Mouse (Mus musculus) stomach, postnatal 0 days (tissue): ENCODE results near the gene Vmn2r84. TPM values are rescaled to one million over a fixed set of nuclear protein-coding genes. Genes with fewer than 3 reads are reported as not detected.

Experiments
- ATAC-seq: fragments of 200-750 bp; cut with Nextera tagmentation; 2 replicates; pipeline ENCODE4 v1.8.0; 2017; ENCODE audit not compliant: low FRiP score, low TSS enrichment
- DNase-seq: peaks from one replicate; pipeline ENCODE4 v3.0.0-alpha.2; 2016; ENCODE audit warnings: low spot score
- H3K27ac ChIP-seq: fragments of 300-500 bp; sonication (generic); replicated peaks from 2 replicates; pipeline ENCODE4 v1.5.1; 2014; ENCODE audit warnings: mild to moderate bottlenecking, control low read depth
- H3K27me3 ChIP-seq: fragments of 300-500 bp; sonication (generic); 2 replicates; pipeline ENCODE4 v1.6.1; 2014; ENCODE audit warnings: low read length; ENCODE audit not compliant: control insufficient read depth, insufficient read depth
- H3K36me3 ChIP-seq: fragments of 300-500 bp; sonication (generic); 2 replicates; pipeline ENCODE4 v1.6.1; 2014; ENCODE audit warnings: low read length, mixed read lengths; ENCODE audit not compliant: control insufficient read depth, insufficient read depth
- H3K4me1 ChIP-seq: fragments of 300-500 bp; sonication (generic); replicated peaks from 2 replicates; pipeline ENCODE4 v1.6.1; 2014; ENCODE audit warnings: antibody characterized with exemption; ENCODE audit not compliant: control insufficient read depth, insufficient read depth
- H3K4me2 ChIP-seq: fragments of 300-500 bp; sonication (generic); replicated peaks from 2 replicates; pipeline ENCODE4 v1.6.1; 2014; ENCODE audit warnings: low read depth, mild to moderate bottlenecking, control low read depth, moderate library complexity
- H3K4me3 ChIP-seq: fragments of 300-500 bp; sonication (generic); 2 replicates; pipeline ENCODE4 v1.5.1; 2014; ENCODE audit warnings: low read depth, low read length, control low read depth
- H3K9ac ChIP-seq: fragments of 300-500 bp; sonication (generic); 2 replicates; pipeline ENCODE4 v1.6.1; 2014; ENCODE audit warnings: mild to moderate bottlenecking, low read length, control low read depth, mixed read lengths
- H3K9me3 ChIP-seq: fragments of 300-500 bp; sonication (generic); 2 replicates; pipeline ENCODE4 v1.6.1; 2016; ENCODE audit warnings: low read length; ENCODE audit not compliant: control insufficient read depth
- CTCF ChIP-seq: IDR thresholded peaks from 2 replicates; pipeline ENCODE4 v1.5.1; 2016; ENCODE audit warnings: antibody characterized with exemption, low read depth, mild to moderate bottlenecking, moderate library complexity
- EP300 ChIP-seq: optimal IDR thresholded peaks from 2 replicates; pipeline ENCODE3; 2016; ENCODE audit warnings: antibody characterized with exemption
- WGBS: fragments of 180-500 bp; shearing (Covaris S2); extraction: QIAGEN DNeasy Blood & Tissue Kit; methylation state at CpG from one replicate; pipeline ENCODE4 v1.1.7; 2014; 5-methylcytosine and 5-hydroxymethylcytosine counted together
- polyA plus RNA-seq: library from polyadenylated mRNA; unstranded; fragments of >200 nt; fragmentation: Nextera tagmentation; extraction: Ambion mirVana; gene quantifications from 2 replicates; pipeline ENCODE4 v1.2.1, GENCODE M21; 2015

Gene Vmn2r84
- polyA plus RNA-seq, 1 experiment from 2014 or later, result not detected

DNA sequence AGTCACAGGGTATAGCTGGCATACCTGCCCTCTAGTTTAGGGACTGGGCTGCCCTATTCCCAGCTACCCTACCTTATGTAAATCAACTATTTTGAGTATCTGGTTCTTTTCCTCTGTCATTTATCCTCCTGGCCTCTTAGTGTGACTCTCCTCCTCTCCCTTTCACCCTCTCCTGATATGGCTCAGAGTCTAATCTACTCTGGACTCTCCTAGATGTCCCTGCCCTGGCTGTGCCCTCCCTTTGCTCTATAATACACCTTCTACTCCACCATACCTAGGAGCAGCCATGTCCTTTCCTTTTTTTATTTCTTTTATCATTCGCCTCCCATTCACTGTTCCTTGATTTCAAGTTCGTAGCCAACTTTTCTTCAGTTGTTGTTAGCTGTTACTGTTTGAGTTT lies 19.0 kb downstream of the Vmn2r84 start:
- no peak overlapping the region for H3K9ac ChIP-seq
- no peak overlapping the region for H3K4me2 ChIP-seq
- H3K4me1 ChIP-seq, result no peaks in the 10 kb centered on the region
- no peaks in the 10 kb centered on the region for H3K36me3 ChIP-seq
- H3K27me3 ChIP-seq, result no peaks in the 10 kb centered on the region
- H3K27ac ChIP-seq, result no peak overlapping the region
- no peaks in the 10 kb centered on the region for H3K9me3 ChIP-seq
- no peak overlapping the region for H3K4me3 ChIP-seq
- DNase-seq (no peak), ATAC-seq (no peak)
- WGBS, result 88% methylated on average over 2 of the region's 2 CpGs
- TF ChIP-seq CTCF (no peak), EP300 (no peak)

DNA sequence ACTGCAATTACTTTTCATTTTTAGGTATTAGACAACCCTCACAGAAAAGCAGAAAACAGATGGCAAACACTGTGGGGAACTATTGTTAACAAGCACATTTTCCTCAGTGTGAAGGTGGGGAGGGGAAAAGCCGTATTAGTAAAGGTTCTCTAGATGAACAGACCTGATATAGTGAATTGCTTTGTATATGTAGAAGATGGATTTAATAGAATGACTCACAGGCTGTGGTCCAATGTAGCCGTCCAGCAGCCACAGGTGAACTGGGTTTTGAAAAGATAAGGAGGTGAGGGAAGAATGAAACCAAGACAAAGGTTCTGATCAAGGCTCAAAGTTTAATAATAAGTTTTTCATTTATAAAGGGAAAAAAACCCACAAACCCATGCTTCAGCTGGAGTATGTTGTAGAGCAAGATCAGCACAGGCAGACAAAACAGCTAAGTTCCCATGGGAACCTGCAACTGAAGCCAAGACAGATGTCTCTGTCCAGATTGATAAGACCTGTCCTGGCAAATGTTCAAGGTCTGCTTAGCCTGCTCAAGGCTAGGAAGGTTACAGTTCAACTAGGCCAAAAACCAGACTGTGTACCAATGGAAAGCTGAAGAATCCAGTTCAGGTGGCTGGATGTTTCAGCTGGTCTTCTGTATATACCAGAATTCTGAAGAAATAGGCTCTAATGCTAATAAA lies 21.5 kb downstream of the Vmn2r84 start:
- Histone ChIP-seq H3K9ac (no peak overlapping the region), H3K4me1 (no peaks in the 10 kb centered on the region), H3K9me3 (no peaks in the 10 kb centered on the region), H3K27ac (no peak overlapping the region), H3K4me3 (no peak overlapping the region), H3K36me3 (no peaks in the 10 kb centered on the region), H3K27me3 (no peaks in the 10 kb centered on the region), H3K4me2 (no peak overlapping the region)
- WGBS, result 63% methylated on average over 2 of the region's 2 CpGs
- TF ChIP-seq EP300, result no peak
- TF ChIP-seq CTCF, result no peak
- DNase-seq (no peak), ATAC-seq (no peak)

DNA sequence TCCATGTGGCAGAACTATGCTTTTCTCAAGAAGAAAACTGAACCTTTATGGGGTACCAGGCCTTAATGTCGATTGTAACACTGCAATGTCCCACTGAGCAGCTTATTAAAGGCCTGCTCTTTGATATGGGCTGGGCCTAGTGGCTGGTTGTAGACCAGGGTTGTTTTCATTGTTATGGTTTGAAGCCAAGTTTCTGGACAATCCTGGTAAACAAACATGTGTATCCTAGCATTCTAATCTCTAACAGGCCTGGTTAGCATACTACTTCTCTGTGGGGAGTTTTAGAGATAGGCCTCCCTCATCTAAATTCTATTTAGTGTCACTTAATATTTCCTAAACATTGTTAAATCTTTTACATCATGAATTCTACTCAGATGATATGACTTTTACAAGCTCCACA lies 22.5 kb downstream of the Vmn2r84 start:
- no peaks in the 10 kb centered on the region for H3K4me1 ChIP-seq
- no peak overlapping the region for H3K9ac ChIP-seq
- no peak for DNase-seq
- no peaks in the 10 kb centered on the region for H3K36me3 ChIP-seq
- no peak overlapping the region for H3K4me3 ChIP-seq
- TF ChIP-seq EP300, result no peak
- TF ChIP-seq CTCF, result no peak
- WGBS, result 61% methylated on average over 1 of the region's 1 CpGs
- no peak overlapping the region for H3K4me2 ChIP-seq
- H3K9me3 ChIP-seq, result no peaks in the 10 kb centered on the region
- ATAC-seq, result no peak
- H3K27me3 ChIP-seq, result no peaks in the 10 kb centered on the region
- H3K27ac ChIP-seq, result no peak overlapping the region

DNA sequence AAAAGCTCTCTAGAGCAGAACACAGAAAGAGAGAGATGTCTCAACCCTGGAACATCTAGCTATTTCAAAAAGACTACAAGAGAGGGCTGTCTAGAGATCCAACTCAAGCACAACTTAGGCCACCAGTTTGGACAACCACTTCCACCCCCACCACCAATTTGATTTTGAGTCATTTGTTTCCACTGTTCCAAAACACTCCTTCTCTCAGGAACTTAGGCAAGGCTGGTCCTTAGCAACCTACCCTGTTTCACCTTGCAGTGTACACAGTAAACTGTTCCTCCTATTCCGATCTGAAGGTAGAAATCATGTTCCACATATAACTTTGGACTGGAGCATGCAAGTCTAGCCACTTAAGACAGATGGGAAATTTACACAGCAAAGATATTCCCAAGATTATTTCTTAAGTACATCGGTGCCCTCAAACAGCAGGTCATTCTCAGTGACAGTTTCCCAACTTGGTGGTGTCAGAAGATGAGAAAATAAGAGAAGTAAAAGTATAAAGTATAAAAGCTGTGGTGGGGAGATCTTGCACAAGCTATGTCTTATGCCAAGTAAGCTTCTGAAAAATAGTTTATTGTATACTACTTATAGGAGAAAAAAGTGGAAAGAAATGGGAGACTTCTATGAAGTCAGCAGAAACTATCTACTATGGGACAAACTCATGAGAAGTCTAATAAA lies 24.0 kb downstream of the Vmn2r84 start:
- DNase-seq (no peak), ATAC-seq (no peak)
- Histone ChIP-seq H3K4me1 (no peaks in the 10 kb centered on the region), H3K4me2 (no peak overlapping the region), H3K4me3 (no peak overlapping the region), H3K36me3 (no peaks in the 10 kb centered on the region), H3K27ac (no peak overlapping the region), H3K9ac (no peak overlapping the region), H3K9me3 (no peaks in the 10 kb centered on the region), H3K27me3 (no peaks in the 10 kb centered on the region)
- TF ChIP-seq CTCF, result no peak
- TF ChIP-seq EP300, result no peak
- 88% methylated on average over 2 of the region's 2 CpGs for WGBS

DNA sequence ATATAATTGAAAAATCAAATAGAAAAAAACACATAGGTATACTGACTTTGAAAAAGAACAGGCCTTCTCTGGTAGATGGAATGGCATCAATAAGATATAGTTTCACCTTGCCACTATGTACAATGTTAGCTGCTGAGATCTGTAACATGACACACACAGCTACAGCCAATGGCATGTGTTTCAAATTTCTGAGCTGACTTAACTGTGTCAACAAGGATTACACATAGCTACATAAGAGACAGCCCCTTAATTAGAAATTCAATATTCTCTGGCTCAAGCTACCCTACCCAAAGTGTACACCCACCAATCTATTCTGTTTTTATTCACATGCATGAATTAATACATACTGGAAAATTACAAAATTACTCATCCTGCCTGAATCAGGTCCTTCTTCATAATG lies 25.7 kb downstream of the Vmn2r84 start:
- no peak overlapping the region for H3K27ac ChIP-seq
- no peak for TF ChIP-seq CTCF
- TF ChIP-seq EP300, result no peak
- H3K36me3 ChIP-seq, result no peaks in the 10 kb centered on the region
- H3K4me3 ChIP-seq, result no peak overlapping the region
- H3K27me3 ChIP-seq, result no peaks in the 10 kb centered on the region
- no peak for ATAC-seq
- no peaks in the 10 kb centered on the region for H3K9me3 ChIP-seq
- DNase-seq, result no peak
- H3K4me1 ChIP-seq, result no peaks in the 10 kb centered on the region
- H3K9ac ChIP-seq, result no peak overlapping the region
- no peak overlapping the region for H3K4me2 ChIP-seq

DNA sequence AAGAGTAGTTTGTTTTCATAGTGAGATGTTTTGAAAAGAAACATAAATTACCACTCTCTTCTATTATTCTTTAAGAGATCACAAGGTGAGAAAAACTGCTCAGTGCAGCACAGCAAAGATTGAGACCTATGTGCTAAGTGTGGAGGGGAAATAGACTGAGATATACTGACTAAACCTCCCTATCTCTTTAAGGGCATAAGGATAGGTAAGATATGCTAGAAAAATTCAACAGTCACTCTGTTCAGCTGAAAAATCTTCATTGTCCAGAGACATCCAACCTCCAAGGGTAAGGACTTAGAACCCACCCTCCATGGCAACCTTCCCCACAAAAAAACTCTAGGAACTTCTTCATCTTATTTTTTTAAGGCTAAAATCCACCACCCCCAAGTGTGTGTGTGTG lies 29.4 kb downstream of the Vmn2r84 start:
- Histone ChIP-seq H3K36me3 (no peaks in the 10 kb centered on the region), H3K27me3 (no peaks in the 10 kb centered on the region), H3K4me2 (no peak overlapping the region), H3K27ac (no peak overlapping the region), H3K4me3 (no peak overlapping the region), H3K4me1 (no peaks in the 10 kb centered on the region), H3K9me3 (no peaks in the 10 kb centered on the region), H3K9ac (no peak overlapping the region)
- TF ChIP-seq CTCF, result no peak
- no peak for TF ChIP-seq EP300
- DNase-seq (no peak), ATAC-seq (no peak)
